Mouse (Mus musculus) limb, embryonic 12.5 days (tissue): Measurements from ENCODE around the gene Klhl32. TPM values are rescaled to one million over a fixed set of nuclear protein-coding genes. Genes with fewer than 3 reads are reported as not detected.

ENCODE experiments used
- ATAC-seq: fragments of 200-750 bp; cut with Nextera tagmentation; 2 replicates; pipeline ENCODE4 v1.8.0; 2017; ENCODE audit warnings: low read depth, moderate TSS enrichment; ENCODE audit not compliant: insufficient number of reproducible peaks, insufficient read depth, low FRiP score, low TSS enrichment
- H3K27ac ChIP-seq: fragments of 300-500 bp; sonication (generic); 2 replicates; pipeline ENCODE4 v1.5.1; 2016; ENCODE audit warnings: mild to moderate bottlenecking, moderate library complexity
- H3K27me3 ChIP-seq: fragments of 300-500 bp; sonication (generic); 2 replicates; pipeline ENCODE4 v1.6.1; 2016; ENCODE audit warnings: mild to moderate bottlenecking, moderate library complexity
- H3K36me3 ChIP-seq: fragments of 300-500 bp; sonication (generic); 2 replicates; pipeline ENCODE4 v1.6.1; 2016; ENCODE audit warnings: mild to moderate bottlenecking, moderate library complexity
- H3K4me1 ChIP-seq: fragments of 300-500 bp; sonication (generic); replicated peaks from 2 replicates; pipeline ENCODE4 v1.6.1; 2016
- H3K4me2 ChIP-seq: fragments of 300-500 bp; sonication (generic); 2 replicates; pipeline ENCODE4 v1.6.1; 2016; ENCODE audit warnings: mild to moderate bottlenecking, moderate library complexity
- H3K4me3 ChIP-seq: fragments of 300-500 bp; sonication (generic); replicated peaks from 2 replicates; pipeline ENCODE4 v1.5.1; 2016; ENCODE audit warnings: mild to moderate bottlenecking
- H3K9ac ChIP-seq: fragments of 300-500 bp; sonication (generic); replicated peaks from 2 replicates; pipeline ENCODE4 v1.6.1; 2016; ENCODE audit warnings: mild to moderate bottlenecking, moderate library complexity
- H3K9me3 ChIP-seq: fragments of 300-500 bp; sonication (generic); 2 replicates; pipeline ENCODE4 v1.6.1; 2016; ENCODE audit warnings: mild to moderate bottlenecking, moderate library complexity
- WGBS: fragments of 180-500 bp; shearing (Covaris S2); methylation state at CpG from one replicate; pipeline ENCODE4 v1.1.7; 2016; 5-methylcytosine and 5-hydroxymethylcytosine counted together
- polyA plus RNA-seq: library from polyadenylated mRNA; unstranded; fragments of >200 nt; fragmentation: Nextera tagmentation; extraction: Ambion mirVana; gene quantifications from 2 replicates; pipeline ENCODE4 v1.2.1, GENCODE M21; 2016

The Klhl32 gene
- polyA plus RNA-seq, 1 experiment from 2014 or later = 7.3 TPM

- H3K27me3 ChIP-seq = no peaks in the 10 kb centered on the region
- no peak overlapping the region for H3K27ac ChIP-seq
- H3K36me3 ChIP-seq = peaks cover 38% of the 10 kb centered on the region
- H3K4me3 ChIP-seq = no peak overlapping the region
- H3K4me2 ChIP-seq = no peak overlapping the region
- H3K4me1 ChIP-seq = no peaks in the 10 kb centered on the region
- ATAC-seq = no peak
- no peak overlapping the region for H3K9ac ChIP-seq
- H3K9me3 ChIP-seq = no peaks in the 10 kb centered on the region
Observed at GRCm38 (mm10) chr4:24594824-24595223, 256.1 kb downstream of the Klhl32 start.

GRCm38 (mm10) chr4:24583997-24584396 is 266.9 kb downstream of the Klhl32 start:
- Histone ChIP-seq H3K4me1 (no peaks in the 10 kb centered on the region), H3K27ac (no peak overlapping the region), H3K9ac (no peak overlapping the region), H3K4me2 (no peak overlapping the region), H3K36me3 (peaks cover 26% of the 10 kb centered on the region), H3K4me3 (no peak overlapping the region), H3K9me3 (no peaks in the 10 kb centered on the region), H3K27me3 (no peaks in the 10 kb centered on the region)
- WGBS = 94% methylated on average over 3 of the region's 3 CpGs
- ATAC-seq = no peak

- H3K9ac ChIP-seq = no peak overlapping the region
- no peaks in the 10 kb centered on the region for H3K9me3 ChIP-seq
- no peak overlapping the region for H3K4me2 ChIP-seq
- no peaks in the 10 kb centered on the region for H3K4me1 ChIP-seq
- ATAC-seq = no peak
- no peak overlapping the region for H3K4me3 ChIP-seq
- 69% methylated on average over 1 of the region's 1 CpGs for WGBS
- no peaks in the 10 kb centered on the region for H3K27me3 ChIP-seq
- H3K27ac ChIP-seq = no peak overlapping the region
- H3K36me3 ChIP-seq = peaks cover 16% of the 10 kb centered on the region; the same call in 1 of the 2 replicates
Observed at GRCm38 (mm10) chr4:24582295-24582694, 268.6 kb downstream of the Klhl32 start.

GRCm38 (mm10) chr4:24577594-24577993 is 273.3 kb downstream of the Klhl32 start:
- 0 out of 2 replicates have a peak, but pooled peaks cover 6% of the 10 kb centered on the region for H3K9me3 ChIP-seq
- H3K4me1 ChIP-seq = no peaks in the 10 kb centered on the region
- peaks cover 16% of the 10 kb centered on the region for H3K36me3 ChIP-seq
- no peak overlapping the region for H3K9ac ChIP-seq
- H3K27ac ChIP-seq = no peak overlapping the region
- ATAC-seq = no peak
- no peak overlapping the region for H3K4me2 ChIP-seq
- 96% methylated on average over 5 of the region's 5 CpGs for WGBS
- no peaks in the 10 kb centered on the region for H3K27me3 ChIP-seq
- no peak overlapping the region for H3K4me3 ChIP-seq

GRCm38 (mm10) chr4:24574276-24574675 is 276.6 kb downstream of the Klhl32 start:
- Histone ChIP-seq H3K9ac (no peak overlapping the region), H3K9me3 (0 out of 2 replicates have a peak, but pooled peaks cover 6% of the 10 kb centered on the region), H3K4me3 (no peak overlapping the region), H3K27ac (no peak overlapping the region), H3K27me3 (no peaks in the 10 kb centered on the region), H3K4me1 (no peaks in the 10 kb centered on the region), H3K4me2 (no peak overlapping the region), H3K36me3 (peaks cover 10% of the 10 kb centered on the region)
- no peak for ATAC-seq
- WGBS = 19% methylated on average over 6 of the region's 6 CpGs

GRCm38 (mm10) chr4:24568989-24569556 is 281.9 kb downstream of the Klhl32 start:
- ATAC-seq = no peak
- Histone ChIP-seq H3K27me3 (no peaks in the 10 kb centered on the region), H3K9me3 (no peaks in the 10 kb centered on the region), H3K4me1 (no peaks in the 10 kb centered on the region), H3K4me2 (no peak overlapping the region), H3K36me3 (no peaks in the 10 kb centered on the region), H3K27ac (no peak overlapping the region), H3K9ac (no peak overlapping the region), H3K4me3 (no peak overlapping the region)
- WGBS = 86% methylated on average over 7 of the region's 7 CpGs

GRCm38 (mm10) chr4:24568026-24568425 is 282.9 kb downstream of the Klhl32 start:
- H3K9me3 ChIP-seq = no peaks in the 10 kb centered on the region
- 47% methylated on average over 6 of the region's 6 CpGs for WGBS
- no peak for ATAC-seq
- H3K4me3 ChIP-seq = no peak overlapping the region
- no peaks in the 10 kb centered on the region for H3K36me3 ChIP-seq
- H3K27ac ChIP-seq = no peak overlapping the region
- H3K9ac ChIP-seq = no peak overlapping the region
- no peaks in the 10 kb centered on the region for H3K4me1 ChIP-seq
- H3K27me3 ChIP-seq = no peaks in the 10 kb centered on the region
- no peak overlapping the region for H3K4me2 ChIP-seq

Other genes with a start within 250 kb of the Klhl32 start
- 57.5 and 57.9 TPM in 2 replicates for gene Ndufaf4, start 47.0 kb upstream of the Klhl32 start, polyA plus RNA-seq
- 1.7 and 2.5 TPM in 2 replicates for gene Gpr63, start 115.3 kb upstream of the Klhl32 start, polyA plus RNA-seq